Mouse (Mus musculus): ENCODE data around the gene Plbd1.

The Plbd1 gene

GRCm38 (mm10) chr6:136661706-136662016 is at the start of gene Plbd1:
Gene Plbd1 (minus strand): TSS chr6:136661928.
- DNase-seq (ENCODE audit: low spot score): peak; percentile 19

- no peak for DNase-seq (ENCODE audit: low spot score)
Measured at GRCm38 (mm10) chr6:136710408-136710807, 48.7 kb upstream of the Plbd1 start.

- DNase-seq (ENCODE audit: low spot score): no peak
Measured at GRCm38 (mm10) chr6:136708597-136708996, 46.9 kb upstream of the Plbd1 start.

GRCm38 (mm10) chr6:136701878-136702277 is 40.1 kb upstream of the Plbd1 start:
- no peak for DNase-seq (ENCODE audit: low spot score)

- DNase-seq (ENCODE audit: low spot score): no peak
Measured at GRCm38 (mm10) chr6:136701185-136701584, 39.5 kb upstream of the Plbd1 start.

GRCm38 (mm10) chr6:136691314-136691713 is 29.6 kb upstream of the Plbd1 start:
- DNase-seq (ENCODE audit: low spot score): no peak

GRCm38 (mm10) chr6:136690527-136690926 is 28.8 kb upstream of the Plbd1 start:
- no peak for DNase-seq (ENCODE audit: low spot score)

- DNase-seq (ENCODE audit: low spot score): no peak
Measured at GRCm38 (mm10) chr6:136689790-136690413, 28.2 kb upstream of the Plbd1 start.

- DNase-seq (ENCODE audit: low spot score): no peak
Measured at GRCm38 (mm10) chr6:136685433-136685832, 23.7 kb upstream of the Plbd1 start.

- no peak for DNase-seq (ENCODE audit: low spot score)
Measured at GRCm38 (mm10) chr6:136683410-136684334, 21.9 kb upstream of the Plbd1 start.

- no peak for DNase-seq (ENCODE audit: low spot score)
Measured at GRCm38 (mm10) chr6:136679381-136679780, 17.7 kb upstream of the Plbd1 start.

- DNase-seq (ENCODE audit: low spot score): no peak
Measured at GRCm38 (mm10) chr6:136674935-136675334, 13.2 kb upstream of the Plbd1 start.

- DNase-seq (ENCODE audit: low spot score): peak; percentile 66
Measured at GRCm38 (mm10) chr6:136672467-136672866, 10.7 kb upstream of the Plbd1 start.

- no peak for DNase-seq (ENCODE audit: low spot score)
Measured at GRCm38 (mm10) chr6:136669274-136669673, 7.5 kb upstream of the Plbd1 start.

- no peak for DNase-seq (ENCODE audit: low spot score)
Measured at GRCm38 (mm10) chr6:136668266-136668986, 6.7 kb upstream of the Plbd1 start.

GRCm38 (mm10) chr6:136662063-136662462 is 335 bp upstream of the Plbd1 start:
- DNase-seq (ENCODE audit: low spot score): no peak

- no peak for DNase-seq (ENCODE audit: low spot score)
Measured at GRCm38 (mm10) chr6:136660831-136661705, 660 bp downstream of the Plbd1 start.

GRCm38 (mm10) chr6:136659226-136659625 is 2.5 kb downstream of the Plbd1 start:
- no peak for DNase-seq (ENCODE audit: low spot score)

GRCm38 (mm10) chr6:136658303-136658702 is 3.4 kb downstream of the Plbd1 start:
- DNase-seq (ENCODE audit: low spot score): no peak

- DNase-seq (ENCODE audit: low spot score): no peak
Measured at GRCm38 (mm10) chr6:136655786-136656185, 5.9 kb downstream of the Plbd1 start.

GRCm38 (mm10) chr6:136654470-136654869 is 7.3 kb downstream of the Plbd1 start:
- DNase-seq (ENCODE audit: low spot score): no peak

- DNase-seq (ENCODE audit: low spot score): no peak
Measured at GRCm38 (mm10) chr6:136653331-136653730, 8.4 kb downstream of the Plbd1 start.

All from urinary bladder, postnatal 14 days (tissue).